Mouse (Mus musculus): ENCODE results near the gene Mgat3. TPM values are rescaled to one million over a fixed set of nuclear protein-coding genes. Genes with fewer than 3 reads are reported as not detected.

Gene Mgat3
- total RNA-seq, 2 experiments from 2014 or later: 119 to 121 TPM

GRCm38 (mm10) chr15:80215716-80216479 lies 42.4 kb downstream of the Mgat3 start:
- intact Hi-C loops (cut with DNase I): loop anchor here (5.0 kb wide), 1 partner anchor 39 kb away; no protein-coding TSS in a partner anchor
- peak in 1 of 2 experiments; percentile 37 for DNase-seq (ENCODE audit: low spot score in 2 of 2)

GRCm38 (mm10) chr15:80216480-80216820 lies 42.9 kb downstream of the Mgat3 start:
- intact Hi-C loops (cut with DNase I): loop anchor here (5.0 kb wide), 1 partner anchor 39 kb away; no protein-coding TSS in a partner anchor
- DNase-seq (ENCODE audit: low spot score in 2 of 2): no peak

- intact Hi-C loops (cut with DNase I): loop anchor here (5.0 kb wide), 1 partner anchor 40 kb away; no protein-coding TSS in a partner anchor
- DNase-seq (ENCODE audit: low spot score in 2 of 2): no peak
Observed at GRCm38 (mm10) chr15:80217476-80217875, 44.0 kb downstream of the Mgat3 start.

DNA sequence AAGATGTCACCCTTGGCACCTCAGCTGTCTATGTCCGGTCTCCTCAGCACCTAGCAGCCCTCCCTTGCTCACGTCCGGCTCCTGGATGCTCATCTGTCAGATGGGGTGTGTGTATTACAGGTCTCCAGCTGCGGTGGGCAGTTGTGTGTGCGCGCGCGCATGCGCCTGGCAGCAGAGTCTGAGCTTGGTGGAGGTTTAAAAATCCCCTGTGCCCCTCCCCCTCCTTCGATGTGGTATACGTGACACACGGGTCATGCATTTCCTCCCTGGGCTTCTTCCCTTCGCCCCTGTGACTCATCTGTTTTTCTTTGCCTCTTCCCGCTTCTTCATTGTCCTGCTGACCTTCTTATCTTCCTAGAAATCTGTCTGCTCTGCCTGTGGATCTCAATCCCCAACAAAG lies 45.7 kb downstream of the Mgat3 start:
- intact Hi-C loops (cut with DNase I): loop anchor here (5.0 kb wide), 1 partner anchor 42 kb away; no protein-coding TSS in a partner anchor
- DNase-seq (ENCODE audit: low spot score in 2 of 2): no peak

DNA sequence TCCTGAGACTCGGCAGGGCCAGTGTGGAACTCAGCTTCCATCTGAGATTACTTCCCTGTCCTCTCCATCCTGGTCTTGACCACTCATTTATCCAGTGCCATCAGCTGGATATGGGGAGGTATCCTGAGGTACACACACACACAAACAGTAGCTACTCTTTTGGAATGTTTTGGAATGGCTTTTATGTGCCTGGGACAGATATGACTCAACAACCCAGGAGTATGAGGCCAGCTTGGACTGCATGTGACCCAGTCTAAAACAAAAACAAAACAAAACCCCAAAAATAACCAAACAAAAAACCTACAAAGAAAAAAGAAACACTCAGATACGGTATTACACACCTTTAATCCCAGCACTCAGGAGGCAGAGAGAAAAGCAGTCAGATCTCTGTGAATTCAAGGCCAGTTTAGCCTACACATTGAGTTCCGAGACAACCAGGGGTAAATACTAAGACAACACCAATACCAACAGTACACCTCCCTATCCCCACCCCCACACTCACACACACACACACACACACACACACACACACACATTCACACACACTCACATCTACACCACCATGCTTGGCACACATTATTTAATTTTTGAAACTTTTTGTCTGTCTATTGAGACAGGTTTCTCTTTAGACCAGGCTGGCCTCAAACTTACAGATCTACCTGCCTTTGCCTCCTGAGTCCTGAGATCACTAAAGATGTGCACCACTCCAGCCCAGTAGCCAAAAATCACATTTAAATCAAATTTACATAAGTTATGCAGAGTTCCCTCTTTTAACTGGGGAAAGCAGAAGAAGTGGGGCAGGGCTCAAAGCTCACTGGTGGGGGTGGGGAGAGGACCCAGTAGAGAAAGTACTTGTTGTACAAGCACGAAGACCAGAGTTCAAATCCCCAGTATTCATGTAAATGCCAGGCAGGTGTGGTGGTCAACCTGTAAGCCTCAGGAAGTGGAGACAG lies 46.5 kb downstream of the Mgat3 start:
- no peak for DNase-seq (ENCODE audit: low spot score in 2 of 2)
- intact Hi-C loops (cut with DNase I): loop anchor here (5.0 to 10.0 kb wide), 2 partner anchors 43 to 285 kb away; no protein-coding TSS in a partner anchor

GRCm38 (mm10) chr15:80221031-80221430 lies 47.5 kb downstream of the Mgat3 start:
- intact Hi-C loops (cut with DNase I): loop anchor here (10.0 kb wide), 1 partner anchor 286 kb away; no protein-coding TSS in a partner anchor

DNA sequence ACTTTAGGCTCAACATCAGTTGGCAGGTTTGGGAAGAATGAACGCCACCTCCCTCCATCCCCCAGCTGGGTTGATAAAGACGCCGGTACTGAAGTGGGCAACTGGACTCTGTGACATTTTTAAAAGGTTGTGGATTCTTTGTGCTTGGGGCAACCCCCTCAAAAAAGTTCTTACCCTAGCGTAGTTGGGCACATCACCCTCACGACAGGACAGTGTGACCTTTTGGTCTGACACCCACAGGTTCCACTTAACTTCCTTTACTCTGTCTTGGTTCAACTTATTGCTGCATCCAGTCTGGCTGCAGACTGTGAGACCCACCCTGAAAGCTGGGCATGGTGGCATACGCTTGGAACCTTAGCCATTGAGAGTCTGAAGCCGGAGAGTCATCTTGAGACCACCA lies 50.2 kb downstream of the Mgat3 start:
- DNase-seq (ENCODE audit: low spot score in 2 of 2): no peak
- intact Hi-C loops (cut with DNase I): loop anchor here (10.0 kb wide), 1 partner anchor 289 kb away; no protein-coding TSS in a partner anchor

More at GRCm38 (mm10) chr15:80221031-80221430, 47.5 kb downstream of the Mgat3 start:
- DNase-seq (ENCODE audit: low spot score in 2 of 2): no peak

DNA sequence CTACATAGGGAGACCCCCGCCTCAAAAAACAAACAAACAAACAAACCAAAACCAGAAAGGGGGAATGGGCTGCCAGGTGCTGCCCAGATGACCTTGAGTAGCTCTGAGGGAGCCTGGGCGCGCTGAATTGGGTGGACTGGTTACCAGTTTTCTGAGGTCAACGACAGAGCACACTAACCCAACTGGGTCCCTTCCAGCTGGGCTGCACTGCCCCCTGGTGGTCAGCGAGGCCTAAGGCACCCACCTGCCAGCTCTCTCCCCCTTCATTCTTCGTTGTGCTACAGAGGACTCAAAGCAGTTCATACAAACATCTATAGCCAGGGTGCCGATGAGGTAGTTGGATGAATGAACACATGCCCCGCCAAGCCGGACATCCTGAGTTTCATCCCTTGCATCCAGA lies 51.7 kb downstream of the Mgat3 start:
- peak; percentile 31 to 35 for DNase-seq (ENCODE audit: low spot score in 2 of 2)
- intact Hi-C loops (cut with DNase I): loop anchor here (5.0 to 10.0 kb wide), 2 partner anchors 37 to 290 kb away; partner anchors contain the start of gene Rps19bp1

- intact Hi-C loops (cut with DNase I): loop anchor here (5.0 to 10.0 kb wide), 2 partner anchors 37 to 291 kb away; partner anchors contain the start of gene Rps19bp1
- peak in 1 of 2 experiments; percentile 27 for DNase-seq (ENCODE audit: low spot score in 2 of 2)
Observed at GRCm38 (mm10) chr15:80225796-80226195, 52.3 kb downstream of the Mgat3 start.

GRCm38 (mm10) chr15:80228071-80228800 lies 54.7 kb downstream of the Mgat3 start:
- intact Hi-C loops (cut with DNase I): loop anchor here (5.0 to 10.0 kb wide), 2 partner anchors 34 to 293 kb away; partner anchors contain the start of gene Rps19bp1
- no peak for DNase-seq (ENCODE audit: low spot score in 2 of 2)

DNA sequence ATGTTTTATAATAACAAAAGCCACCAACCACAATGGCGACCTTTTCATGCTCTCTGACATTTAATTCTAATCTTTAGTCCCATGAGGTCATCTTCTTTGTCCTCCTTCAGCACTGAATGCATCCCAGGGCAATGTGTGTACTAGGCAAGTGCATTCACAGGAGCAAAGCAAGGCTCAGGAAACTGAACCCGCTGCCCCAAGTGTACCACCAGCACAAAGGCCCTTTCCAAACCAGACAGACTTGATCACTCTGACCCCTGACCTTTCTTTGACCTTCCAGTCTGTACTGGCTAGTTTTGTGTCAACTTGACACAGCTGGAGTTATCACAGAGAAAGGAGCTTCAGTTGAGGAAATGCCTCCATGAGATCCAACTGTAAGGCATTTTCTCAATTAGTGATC lies 58.8 kb downstream of the Mgat3 start:
- intact Hi-C loops (cut with DNase I): loop anchor here (5.0 kb wide), 1 partner anchor 100 kb away; the partner anchor contains the start of gene Tab1
- no peak for DNase-seq (ENCODE audit: low spot score in 2 of 2)

DNA sequence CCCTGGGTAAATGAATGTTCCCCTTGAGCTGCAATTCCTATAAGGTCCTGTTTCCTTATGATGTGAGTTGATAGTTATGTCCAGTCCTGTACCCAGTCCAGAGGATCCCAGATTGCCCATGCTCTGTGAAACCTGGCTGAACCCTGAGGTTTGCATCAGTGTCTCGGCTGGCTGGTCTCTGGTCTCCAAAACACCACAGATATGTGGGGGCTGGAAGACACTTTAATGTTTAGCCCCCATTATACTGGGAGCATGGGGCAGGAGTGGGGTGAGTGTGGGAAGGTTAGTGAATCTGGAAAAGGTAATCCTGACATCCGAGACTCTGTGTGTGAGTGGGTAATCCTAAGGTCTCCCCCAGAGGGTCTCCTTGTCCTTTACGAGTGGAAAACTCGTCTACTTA lies 59.5 kb downstream of the Mgat3 start:
- intact Hi-C loops (cut with DNase I): loop anchor here (5.0 kb wide), 1 partner anchor 101 kb away; the partner anchor contains the start of gene Tab1

GRCm38 (mm10) chr15:80233733-80234509 lies 60.4 kb downstream of the Mgat3 start, which contains the start of gene Mief1:
TSS of gene Mief1 (plus strand) at chr15:80234018.
- intact Hi-C loops (cut with DNase I): loop anchor here (2.0 to 5.0 kb wide), 2 partner anchors 21 to 102 kb away; partner anchors contain the start of genes Atf4 and Tab1
- peak; percentile 97 to 99 for DNase-seq (ENCODE audit: low spot score in 2 of 2)

More for the DNA sequence above, 59.5 kb downstream of the Mgat3 start:
- DNase-seq (ENCODE audit: low spot score in 2 of 2): no peak

DNA sequence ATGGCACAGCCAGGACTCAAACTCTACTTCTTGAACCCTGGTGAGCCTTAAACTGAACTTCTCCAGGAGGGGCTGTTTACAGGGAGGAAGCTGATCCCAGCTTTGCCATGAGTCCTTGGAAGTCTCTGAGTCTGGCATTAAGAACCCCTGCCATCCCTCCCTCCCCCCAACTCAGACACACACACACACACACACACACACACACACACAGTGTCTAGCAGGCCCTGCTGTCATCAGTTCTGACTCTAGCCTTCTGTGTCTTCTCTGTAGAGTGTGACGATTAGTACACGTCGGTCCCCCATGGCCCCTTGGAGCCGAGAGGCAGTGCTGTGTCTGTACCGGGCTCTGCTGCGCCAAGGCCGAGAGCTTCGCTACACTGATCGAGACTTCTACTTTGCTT lies 62.0 kb downstream of the Mgat3 start, which contains the start of gene AC140267.1:
TSS of gene AC140267.1 (plus strand) at position 301 of the 400 bp plus-strand sequence.
- DNase-seq (ENCODE audit: low spot score in 2 of 2): no peak
- intact Hi-C loops (cut with DNase I): loop anchor here (2.0 kb wide), 1 partner anchor 19 kb away; the partner anchor contains the start of gene Atf4

DNA sequence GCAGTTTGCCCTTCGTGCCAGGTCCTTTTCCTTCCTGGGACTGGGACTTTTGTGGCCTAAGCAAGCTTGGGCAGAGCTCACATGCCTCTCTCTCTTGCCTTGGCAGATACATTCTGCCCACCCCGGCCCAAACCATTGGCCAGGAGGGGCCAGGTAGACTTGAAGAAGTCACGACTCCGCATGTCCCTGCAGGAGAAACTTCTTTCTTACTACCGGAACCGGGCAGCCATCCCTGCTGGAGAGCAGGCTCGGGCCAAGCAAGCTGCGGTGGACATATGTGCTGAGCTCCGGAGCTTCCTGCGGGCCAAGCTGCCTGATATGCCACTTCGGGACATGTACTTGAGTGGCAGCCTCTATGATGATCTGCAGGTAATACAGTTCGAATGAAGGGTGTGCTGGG lies 74.6 kb downstream of the Mgat3 start:
- intact Hi-C loops (cut with DNase I): no loop called here
- no peak for DNase-seq (ENCODE audit: low spot score in 2 of 2)

DNA sequence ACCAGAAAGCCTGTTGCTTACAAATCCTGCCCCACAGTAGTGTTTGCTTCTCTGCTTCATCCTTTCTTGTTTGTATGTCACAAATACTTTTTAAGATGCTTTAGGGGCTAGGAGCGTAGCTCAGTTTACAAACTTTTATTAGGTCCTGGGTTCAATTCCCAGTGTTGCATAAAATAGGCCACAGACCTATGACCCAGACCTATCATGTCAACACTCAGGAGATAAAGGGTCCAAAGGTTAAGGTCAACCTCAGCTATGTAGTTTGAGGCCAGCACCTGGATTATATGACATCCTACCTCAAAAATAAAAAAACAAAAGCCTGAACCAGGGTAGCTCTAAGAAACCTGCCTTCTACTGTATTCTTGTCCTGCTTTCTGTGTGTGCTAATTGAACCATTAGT lies 75.1 kb downstream of the Mgat3 start:
- DNase-seq (ENCODE audit: low spot score in 2 of 2): no peak
- intact Hi-C loops (cut with DNase I): no loop called here

DNA sequence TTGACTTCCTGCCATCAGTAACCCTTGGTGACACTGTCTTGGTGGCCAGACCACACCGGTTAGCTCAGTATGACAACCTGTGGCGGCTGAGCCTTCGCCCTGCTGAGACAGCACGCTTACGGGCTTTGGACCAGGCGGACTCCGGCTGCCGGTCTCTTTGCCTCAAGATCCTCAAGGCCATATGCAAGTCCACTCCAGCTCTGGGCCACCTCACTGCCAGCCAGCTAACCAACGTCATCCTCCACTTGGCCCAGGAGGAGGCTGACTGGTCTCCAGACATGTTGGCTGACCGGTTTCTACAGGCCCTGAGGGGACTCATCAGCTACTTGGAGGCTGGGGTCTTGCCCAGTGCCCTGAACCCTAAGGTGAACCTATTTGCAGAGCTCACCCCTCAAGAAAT lies 76.2 kb downstream of the Mgat3 start:
- DNase-seq (ENCODE audit: low spot score in 2 of 2): no peak
- intact Hi-C loops (cut with DNase I): no loop called here

- no peak for DNase-seq (ENCODE audit: low spot score in 2 of 2)
- intact Hi-C loops (cut with DNase I): no loop called here
Observed at GRCm38 (mm10) chr15:80250586-80250985, 77.1 kb downstream of the Mgat3 start.

Data from left cerebral cortex, postnatal 25 days (tissue).